Mouse (Mus musculus) neutrophil, adult 5-6 weeks (primary cell): ENCODE data around the gene Cul3. TPM values are rescaled to one million over a fixed set of nuclear protein-coding genes. Genes with fewer than 3 reads are reported as not detected.
"Not testable (repeated sequence)": the region's sequence is repeated elsewhere in the genome, so short reads cannot be mapped to it uniquely, and the experiment has no call there.

Experiments used
- ATAC-seq: fragments of 151-379, 151-347 bp; 2 replicates; pipeline ENCODE4 v1.8.0; 2017; ENCODE audit warnings: mild to moderate bottlenecking, moderate TSS enrichment; ENCODE audit not compliant: insufficient number of reproducible peaks, poor library complexity, low FRiP score, severe bottlenecking; ENCODE audit errors: extremely low read depth
- total RNA-seq: library from RNA; stranded (forward); fragments of 200-1000 nt; gene quantifications from 2 replicates; pipeline ENCODE4 v1.2.3, GENCODE M21; 2017

The Cul3 gene
- 273 and 434 TPM in 2 replicates for total RNA-seq

DNA sequence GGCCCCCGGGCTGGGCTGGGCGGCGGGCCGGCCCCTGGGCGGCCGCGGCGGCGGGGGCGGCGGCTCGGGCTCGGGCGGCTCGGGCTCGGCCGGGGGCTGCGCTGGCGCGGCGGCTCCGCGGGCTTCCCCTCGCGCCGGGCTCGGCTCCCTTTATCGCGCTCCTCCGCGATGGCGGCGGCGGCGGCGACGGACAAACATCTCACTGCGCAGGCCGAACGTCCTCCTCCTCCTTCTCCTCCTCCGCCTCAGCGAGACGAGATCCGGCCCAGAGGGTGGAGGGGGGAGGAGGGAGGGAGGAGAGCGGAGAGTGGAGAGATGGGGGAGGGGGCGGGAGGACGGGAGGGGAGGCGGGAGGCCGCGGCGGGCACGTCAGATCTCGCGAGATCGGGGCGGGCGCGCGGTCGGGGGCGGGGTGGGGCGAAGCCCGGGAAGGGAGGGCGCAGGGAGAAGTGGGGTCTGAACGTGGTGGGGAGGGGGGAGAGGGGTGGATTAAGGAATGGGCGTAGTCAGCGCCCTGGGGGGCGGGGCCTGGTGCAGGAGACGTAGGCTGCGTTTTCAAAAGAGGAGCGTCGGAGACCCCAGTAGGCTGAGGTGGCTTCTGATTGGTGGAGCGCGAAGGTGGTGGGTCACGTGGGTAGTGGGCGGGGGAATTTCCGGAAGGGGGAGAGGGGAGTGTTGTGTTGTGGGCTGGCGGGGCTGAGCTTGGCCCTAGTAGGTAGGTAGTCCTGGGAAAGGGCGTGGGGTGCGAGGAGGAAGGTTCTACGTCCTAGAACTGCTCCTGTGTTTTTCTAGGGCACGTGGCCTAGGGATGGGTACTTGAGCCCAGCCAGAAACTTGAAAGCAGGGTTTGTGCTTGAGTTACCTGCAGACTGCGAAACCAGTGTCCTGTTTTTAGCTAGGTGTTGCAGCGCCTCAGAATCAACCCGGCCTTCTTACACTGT lies at the start of gene Cul3:
Cul3 (minus strand) TSS at position 45 of the 941 bp plus-strand sequence.
- peak; percentile 86 for ATAC-seq

- peak; percentile 41; the same call in 1 of the 2 replicates for ATAC-seq
These were observed 49.2 kb upstream of the Cul3 start for GRCm38 (mm10) chr1:80389518-80389917.

DNA sequence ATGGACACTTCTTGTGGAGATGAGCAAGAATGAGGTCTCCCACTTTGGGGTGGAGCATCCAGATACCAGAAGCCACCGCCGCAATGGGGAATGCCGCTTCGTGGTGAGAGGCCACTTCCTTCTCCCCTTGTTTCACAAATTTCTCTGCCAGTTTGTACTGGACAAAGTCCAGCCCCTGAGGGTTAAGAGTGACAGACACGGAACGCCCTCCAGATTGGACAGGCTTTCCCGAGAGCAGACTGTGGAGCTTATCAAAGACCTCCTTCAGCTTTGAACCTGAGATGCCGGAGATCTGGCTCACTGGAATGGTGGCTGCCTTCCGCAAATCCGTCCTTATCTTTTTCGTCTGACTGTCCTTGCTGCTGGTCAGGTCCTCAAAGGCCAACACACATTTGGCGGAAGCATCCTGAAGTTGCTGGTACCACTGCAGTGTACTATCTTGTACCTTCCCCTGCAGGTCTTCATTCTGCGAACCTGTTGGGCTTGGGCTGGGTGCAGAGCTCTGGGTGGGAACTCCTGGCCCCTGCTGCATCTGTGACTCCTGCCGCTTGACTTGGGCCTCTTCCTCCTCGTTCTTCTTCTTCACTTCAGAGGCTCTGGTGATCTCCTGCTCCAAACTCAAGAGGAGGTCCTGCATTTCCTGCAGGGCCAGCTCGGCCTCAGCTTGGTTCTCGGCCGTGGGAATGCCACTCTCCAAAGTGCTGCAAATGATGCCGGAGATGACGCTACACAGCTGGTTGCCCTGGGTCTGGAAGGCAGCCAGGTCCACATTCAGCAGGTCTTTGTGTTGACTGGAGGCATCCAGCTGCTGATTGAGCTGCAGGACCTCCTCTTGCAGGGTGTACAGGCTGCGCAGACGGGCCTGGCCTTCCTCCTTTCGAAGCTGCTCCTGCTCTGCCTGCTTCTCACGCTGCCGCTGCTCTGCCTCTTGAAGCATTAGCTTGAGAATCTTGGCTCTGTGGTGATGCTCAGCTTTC lies 43.6 kb upstream of the Cul3 start:
- ATAC-seq, result 0 out of 2 replicates have a peak, but pooled peaks have one; percentile 30

DNA sequence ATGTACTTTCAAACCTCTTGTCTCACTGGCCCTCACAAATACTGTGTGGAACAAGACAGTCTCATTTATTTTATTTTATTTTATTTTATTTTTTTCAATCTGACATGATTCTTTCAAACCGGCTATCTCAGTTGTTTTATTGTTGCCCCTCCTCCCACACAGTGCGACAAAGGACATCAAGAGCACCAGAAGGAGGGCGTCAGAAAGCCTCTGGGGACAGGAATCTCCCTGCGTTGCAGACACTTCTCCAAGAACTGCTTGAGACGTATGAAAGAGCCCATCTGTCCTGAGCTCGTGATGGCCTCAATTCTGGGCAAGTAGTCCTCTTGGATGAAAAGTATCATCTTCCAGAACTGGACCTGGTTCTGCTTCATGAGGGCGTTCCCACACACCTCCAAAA lies 42.6 kb upstream of the Cul3 start:
- ATAC-seq, result no peak

DNA sequence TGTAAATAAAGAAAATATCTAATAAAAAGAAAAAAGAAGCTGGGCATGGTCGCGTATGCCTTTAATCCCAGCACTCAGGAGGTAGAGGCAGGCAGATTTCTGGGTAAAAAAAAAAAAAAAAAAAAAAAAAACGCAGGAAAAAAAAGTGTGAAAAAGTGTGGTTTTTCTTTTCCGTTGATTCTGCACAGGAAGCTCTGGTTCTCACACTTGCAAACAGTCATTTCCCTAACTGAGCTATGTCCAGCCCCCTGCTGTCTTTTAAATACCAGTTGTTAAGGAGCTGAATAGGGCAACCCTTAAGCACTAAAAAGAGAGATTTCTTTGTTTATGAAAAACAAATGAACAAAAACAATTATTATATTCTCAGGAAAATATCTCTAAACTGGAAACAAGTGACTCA lies 41.0 kb upstream of the Cul3 start:
- no peak for ATAC-seq

DNA sequence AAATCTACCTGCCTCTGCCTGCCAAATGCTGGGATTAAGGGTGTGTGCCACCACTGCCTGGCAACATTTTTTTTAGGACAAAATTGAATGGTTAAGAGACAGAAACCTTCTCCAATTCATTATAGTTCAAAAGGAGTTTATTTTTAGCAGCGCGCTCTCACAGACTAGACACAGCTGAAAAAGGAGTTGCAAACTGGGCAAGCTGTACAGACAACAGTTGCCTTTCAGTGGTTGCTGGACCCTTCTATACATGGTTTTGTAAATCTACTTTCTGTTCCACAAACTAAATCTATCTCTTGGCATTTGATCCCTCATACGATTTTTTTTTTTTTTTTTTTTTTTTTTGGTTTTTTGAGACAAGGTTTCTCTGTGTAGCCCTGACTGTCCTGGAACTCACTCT lies 31.7 kb upstream of the Cul3 start:
- no peak for ATAC-seq

DNA sequence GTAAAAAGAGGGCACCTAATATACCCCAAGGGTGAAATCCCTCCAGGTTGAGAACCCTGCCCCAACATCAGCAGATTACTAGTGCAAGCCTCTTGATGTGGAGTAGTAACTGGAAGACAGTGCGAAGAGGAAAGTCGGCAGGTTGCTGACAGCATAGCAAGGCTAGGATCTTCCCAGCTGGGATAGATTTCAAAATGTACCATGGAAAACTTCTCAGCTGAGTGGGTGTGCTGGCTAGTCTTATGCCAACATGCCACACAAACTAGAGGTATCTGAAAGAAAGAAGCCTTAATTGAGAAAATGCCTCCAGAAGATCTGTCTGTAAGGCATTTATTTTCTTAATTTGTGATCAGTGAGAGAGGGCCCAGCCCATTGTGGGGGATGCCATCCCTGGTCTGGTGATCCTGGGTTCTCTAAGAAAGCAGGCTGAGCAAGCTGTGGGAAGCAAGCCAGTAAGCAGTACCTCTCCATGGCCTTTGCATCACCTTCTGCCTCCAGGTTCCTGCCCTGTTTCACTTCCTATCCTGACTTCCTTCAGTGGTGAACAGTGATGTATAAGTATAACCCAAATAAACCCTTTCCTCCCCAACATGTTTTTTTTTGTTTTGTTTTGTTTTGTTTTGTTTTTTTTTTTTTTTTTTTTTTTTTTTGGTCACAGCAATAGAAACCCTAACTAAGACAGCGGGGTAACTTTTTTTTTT lies 31.1 kb upstream of the Cul3 start:
- ATAC-seq, result peak; percentile 51; the same call in 1 of the 2 replicates

GRCm38 (mm10) chr1:80363486-80363885 lies 23.2 kb upstream of the Cul3 start:
- no peak for ATAC-seq

DNA sequence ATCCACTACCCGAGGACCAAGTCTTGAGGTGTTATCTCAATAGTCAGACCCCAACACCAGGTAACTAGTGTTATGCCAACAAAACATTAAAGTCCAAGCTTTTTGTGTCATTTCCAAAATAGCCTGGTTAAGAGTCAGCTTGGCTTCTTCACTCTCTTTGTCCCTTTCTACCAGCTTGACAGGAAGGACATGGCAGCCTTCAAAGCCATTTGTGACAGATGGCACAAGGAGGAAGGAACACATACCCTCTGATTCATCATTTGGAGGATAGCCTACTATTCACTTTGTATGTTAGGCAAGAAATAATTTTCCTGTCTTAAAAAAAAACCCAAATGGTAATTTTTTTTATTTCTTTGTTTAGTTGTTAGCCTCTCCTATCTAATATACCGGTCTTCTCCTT lies 22.7 kb upstream of the Cul3 start:
- ATAC-seq, result no peak

DNA sequence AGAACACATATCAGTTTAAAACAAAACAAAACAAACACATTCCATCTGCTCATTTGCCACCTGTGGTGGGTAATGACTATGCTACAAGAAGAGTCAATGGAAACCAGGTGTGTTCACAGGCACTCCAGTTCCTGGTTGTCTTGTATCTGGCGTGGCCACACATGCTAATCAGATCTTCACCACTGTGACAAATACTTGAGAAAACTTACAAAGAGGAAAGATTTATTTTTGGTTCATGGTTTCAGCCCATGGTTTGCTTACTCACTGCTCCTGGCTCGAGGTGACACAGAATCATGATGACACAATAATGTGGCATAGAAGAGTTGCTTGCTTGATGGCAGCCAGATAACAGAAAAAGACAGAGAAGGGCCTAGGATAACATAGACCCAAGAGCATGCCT lies 22.1 kb upstream of the Cul3 start:
- no peak for ATAC-seq

- ATAC-seq, result not testable (repeated sequence)
These were observed 21.5 kb upstream of the Cul3 start for GRCm38 (mm10) chr1:80361771-80362170.

DNA sequence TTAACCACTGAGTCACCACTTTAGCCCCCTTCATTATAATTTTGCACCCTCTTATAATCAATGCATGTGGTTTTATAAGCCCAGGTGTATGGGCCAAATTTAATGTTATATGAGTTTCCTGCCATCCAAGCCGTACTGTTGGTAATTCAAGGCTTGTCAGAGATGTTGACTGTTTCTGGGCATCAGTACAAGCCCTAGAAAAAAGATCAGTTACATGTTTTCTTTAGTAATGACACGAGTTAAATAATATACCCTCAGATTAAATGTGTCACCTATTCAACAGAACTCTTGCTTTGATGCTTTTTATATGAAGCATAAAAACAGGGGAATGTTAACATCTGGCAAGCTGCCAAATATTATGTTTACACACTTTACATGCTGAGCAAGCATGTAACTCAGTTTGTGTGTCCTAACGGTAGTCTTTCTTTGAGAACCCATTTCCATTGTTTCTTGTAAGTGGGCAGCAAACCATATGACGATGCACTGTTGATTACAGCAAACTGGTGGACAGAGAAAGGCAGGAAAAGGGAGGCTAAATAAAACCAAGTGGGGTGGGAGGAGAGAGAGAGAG lies 19.8 kb upstream of the Cul3 start:
- ATAC-seq, result no peak

DNA sequence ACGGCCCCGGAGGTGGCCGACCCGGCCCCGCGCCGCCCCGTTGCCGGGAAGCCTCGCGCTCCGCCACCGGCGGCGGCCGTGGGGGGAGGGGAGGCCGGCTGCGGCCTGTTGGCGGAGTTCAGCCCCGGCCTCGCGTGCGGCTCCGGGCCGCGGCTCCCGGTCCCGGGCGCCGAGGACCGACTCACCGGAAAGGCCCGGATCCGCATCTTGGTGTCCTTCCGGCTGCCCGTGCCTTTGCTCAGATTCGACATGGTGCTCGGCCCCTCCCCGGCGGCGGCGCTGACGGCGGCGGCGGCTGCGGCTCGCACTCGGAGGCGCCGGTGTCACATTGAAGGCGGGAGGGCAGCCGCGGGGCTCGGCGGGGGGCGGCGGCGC lies 232 bp downstream of the Cul3 start:
- ATAC-seq, result peak; percentile 25; the same call in 1 of the 2 replicates

GRCm38 (mm10) chr1:80339425-80340021 lies 757 bp downstream of the Cul3 start:
- no peak for ATAC-seq

GRCm38 (mm10) chr1:80338398-80338797 lies 1.9 kb downstream of the Cul3 start:
- no peak for ATAC-seq

- ATAC-seq, result no peak
These were observed 4.4 kb downstream of the Cul3 start for GRCm38 (mm10) chr1:80335726-80336368.

DNA sequence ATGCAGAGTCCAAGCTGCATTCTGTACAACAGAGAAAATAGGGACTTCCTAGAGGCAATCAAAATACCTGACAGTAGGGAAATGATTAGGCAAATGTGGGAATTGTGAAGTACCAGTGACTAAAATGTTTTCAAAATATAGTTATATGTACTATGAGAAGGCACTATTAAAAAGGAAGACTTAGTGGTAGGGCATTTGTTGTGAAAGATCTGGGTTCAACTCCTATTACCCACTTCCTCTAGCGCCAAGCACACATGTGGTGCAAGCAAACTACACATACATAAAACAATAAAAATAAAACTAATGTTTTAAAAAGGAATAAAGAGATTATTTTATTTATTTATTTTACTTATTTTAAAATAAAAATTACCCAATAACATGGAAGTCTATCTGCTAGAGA lies 5.2 kb downstream of the Cul3 start:
- peak; percentile 40; the same call in 1 of the 2 replicates for ATAC-seq

DNA sequence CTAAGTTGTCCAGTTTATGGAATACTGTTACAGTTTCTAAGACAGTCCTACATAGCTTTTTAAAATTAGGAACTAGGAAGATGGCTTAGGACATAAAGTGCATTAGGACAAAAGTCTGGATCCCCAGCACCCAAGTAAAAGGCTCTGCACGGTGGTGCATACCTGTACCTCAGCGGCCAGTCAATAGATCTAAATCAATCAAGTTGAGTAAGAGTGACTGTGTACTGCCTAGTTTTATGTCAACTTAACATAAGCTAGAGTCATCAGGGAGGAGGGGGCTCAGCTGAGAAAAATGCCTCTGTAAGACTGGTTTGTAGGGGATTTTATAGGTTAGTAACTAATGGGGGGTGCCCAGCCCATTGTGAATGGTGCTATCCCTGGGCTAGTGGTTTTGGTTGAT lies 9.3 kb downstream of the Cul3 start:
- ATAC-seq, result no peak
